Mouse (Mus musculus) hindbrain, postnatal 0 days (tissue): ENCODE data around the gene Mmp24. TPM values are rescaled to one million over a fixed set of nuclear protein-coding genes. Genes with fewer than 3 reads are reported as not detected.

Source experiments
- ATAC-seq: fragments of 200-750 bp; cut with Nextera tagmentation; 2 replicates; pipeline ENCODE4 v1.8.0; 2017; ENCODE audit warnings: mild to moderate bottlenecking, moderate TSS enrichment, moderate library complexity
- DNase-seq: peaks from one replicate; pipeline ENCODE4 v3.0.0-alpha.2; 2015; ENCODE audit warnings: low spot score
- H3K27ac ChIP-seq: fragments of 300-500 bp; sonication (generic); 2 replicates; pipeline ENCODE4 v1.5.1; 2014; ENCODE audit warnings: mild to moderate bottlenecking
- H3K27me3 ChIP-seq: fragments of 300-500 bp; sonication (generic); 2 replicates; pipeline ENCODE4 v1.6.1; 2014; ENCODE audit warnings: low read length, mixed read lengths; ENCODE audit not compliant: insufficient read depth
- H3K36me3 ChIP-seq: fragments of 300-500 bp; sonication (generic); 2 replicates; pipeline ENCODE4 v1.6.1; 2014; ENCODE audit warnings: low read length, mixed read lengths; ENCODE audit not compliant: insufficient read depth
- H3K4me1 ChIP-seq: fragments of 300-500 bp; sonication (generic); 2 replicates; pipeline ENCODE4 v1.6.1; 2014; ENCODE audit warnings: antibody characterized with exemption, low read length, mixed read lengths; ENCODE audit not compliant: insufficient read depth
- H3K4me2 ChIP-seq: fragments of 300-500 bp; sonication (generic); 2 replicates; pipeline ENCODE4 v1.6.1; 2014; ENCODE audit warnings: low read depth, mild to moderate bottlenecking, low read length, moderate library complexity, mixed read lengths
- H3K4me3 ChIP-seq: fragments of 300-500 bp; sonication (generic); 2 replicates; pipeline ENCODE4 v1.5.1; 2014; ENCODE audit warnings: low read length
- H3K9ac ChIP-seq: fragments of 300-500 bp; sonication (generic); replicated peaks from 2 replicates; pipeline ENCODE4 v1.6.1; 2014; ENCODE audit warnings: mild to moderate bottlenecking, low read length, moderate library complexity, mixed read lengths
- H3K9me3 ChIP-seq: fragments of 300-500 bp; sonication (generic); 2 replicates; pipeline ENCODE4 v1.6.1; 2016; ENCODE audit warnings: low read length, mixed read lengths
- CTCF ChIP-seq: IDR thresholded peaks from 2 replicates; pipeline ENCODE4 v1.5.1; 2016; ENCODE audit warnings: antibody characterized with exemption, control low read depth, low read depth
- WGBS: fragments of 180-500 bp; shearing (Covaris S2); extraction: QIAGEN DNeasy Blood & Tissue Kit; methylation state at CpG from one replicate; pipeline ENCODE4 v1.1.7; 2014; 5-methylcytosine and 5-hydroxymethylcytosine counted together
- polyA plus RNA-seq: library from polyadenylated mRNA; unstranded; fragments of >200 nt; fragmentation: Nextera tagmentation; extraction: Ambion mirVana; gene quantifications from 2 replicates; pipeline ENCODE4 v1.2.1, GENCODE M21; 2015
- total RNA-seq: library from RNA; depleted of rRNA; stranded (reverse); fragments of >200 nt; gene quantifications from 2 replicates; pipeline ENCODE4 v1.2.3, GENCODE M21; 2014

Gene Mmp24
- total and polyA plus RNA-seq, 2 experiments from 2014 or later, result 12.4 to 179 TPM

GRCm38 (mm10) chr2:155848291-155848690 lies 73.1 kb downstream of the Mmp24 start:
- peak; percentile 48; the same call in 1 of the 2 replicates for ATAC-seq

GRCm38 (mm10) chr2:155849464-155849863 lies 74.3 kb downstream of the Mmp24 start:
- H3K27ac ChIP-seq, result no peak overlapping the region
- 72% methylated on average over 7 of the region's 7 CpGs for WGBS
- TF ChIP-seq CTCF, result no peak
- no peak overlapping the region for H3K4me3 ChIP-seq
- H3K9ac ChIP-seq, result no peak overlapping the region
- DNase-seq, result no peak
- no peaks in the 10 kb centered on the region for H3K9me3 ChIP-seq
- no peaks in the 10 kb centered on the region for H3K27me3 ChIP-seq
- H3K4me1 ChIP-seq, result no peaks in the 10 kb centered on the region
- H3K36me3 ChIP-seq, result peaks cover 39% of the 10 kb centered on the region
- no peak for ATAC-seq
- H3K4me2 ChIP-seq, result no peak overlapping the region

More at GRCm38 (mm10) chr2:155848291-155848690, 73.1 kb downstream of the Mmp24 start:
- Histone ChIP-seq H3K36me3 (peaks cover 32% of the 10 kb centered on the region), H3K27me3 (no peaks in the 10 kb centered on the region), H3K4me1 (no peaks in the 10 kb centered on the region), H3K4me3 (no peak overlapping the region), H3K9ac (no peak overlapping the region), H3K9me3 (no peaks in the 10 kb centered on the region), H3K27ac (no peak overlapping the region), H3K4me2 (no peak overlapping the region)
- WGBS, result 33% methylated on average over 6 of the region's 6 CpGs
- TF ChIP-seq CTCF, result peak; percentile 96
- peak; percentile 86 for DNase-seq

- Histone ChIP-seq H3K27ac (no peak overlapping the region), H3K27me3 (no peaks in the 10 kb centered on the region), H3K4me3 (no peak overlapping the region), H3K4me1 (no peaks in the 10 kb centered on the region), H3K9ac (no peak overlapping the region), H3K36me3 (peaks cover 39% of the 10 kb centered on the region), H3K9me3 (no peaks in the 10 kb centered on the region), H3K4me2 (no peak overlapping the region)
- no peak for TF ChIP-seq CTCF
- 79% methylated on average over 7 of the region's 7 CpGs for WGBS
- ATAC-seq (no peak), DNase-seq (no peak)
Measured at GRCm38 (mm10) chr2:155850120-155850519, 75.0 kb downstream of the Mmp24 start.

GRCm38 (mm10) chr2:155852536-155852935 lies 77.4 kb downstream of the Mmp24 start:
- no peak for TF ChIP-seq CTCF
- no peaks in the 10 kb centered on the region for H3K27me3 ChIP-seq
- no peak for ATAC-seq
- no peak overlapping the region for H3K4me3 ChIP-seq
- no peaks in the 10 kb centered on the region for H3K4me1 ChIP-seq
- H3K4me2 ChIP-seq, result no peak overlapping the region
- DNase-seq, result no peak
- 94% methylated on average over 5 of the region's 5 CpGs for WGBS
- H3K36me3 ChIP-seq, result peaks cover 32% of the 10 kb centered on the region
- no peak overlapping the region for H3K9ac ChIP-seq
- H3K9me3 ChIP-seq, result no peaks in the 10 kb centered on the region
- no peak overlapping the region for H3K27ac ChIP-seq

GRCm38 (mm10) chr2:155860102-155860501 lies 85.0 kb downstream of the Mmp24 start:
- Histone ChIP-seq H3K27ac (no peak overlapping the region), H3K4me1 (no peaks in the 10 kb centered on the region), H3K4me2 (no peak overlapping the region), H3K4me3 (no peak overlapping the region), H3K9ac (no peak overlapping the region), H3K36me3 (no peaks in the 10 kb centered on the region; the same call in 1 of the 2 replicates), H3K27me3 (no peaks in the 10 kb centered on the region), H3K9me3 (no peaks in the 10 kb centered on the region)
- DNase-seq (no peak), ATAC-seq (no peak)
- 78% methylated on average over 7 of the region's 7 CpGs for WGBS
- no peak for TF ChIP-seq CTCF

GRCm38 (mm10) chr2:155861581-155861980 lies 86.4 kb downstream of the Mmp24 start:
- no peaks in the 10 kb centered on the region; the same call in 1 of the 2 replicates for H3K36me3 ChIP-seq

GRCm38 (mm10) chr2:155862573-155863300 lies 87.6 kb downstream of the Mmp24 start:
- ATAC-seq (peak; percentile 93), DNase-seq (peak; percentile 79)
- Histone ChIP-seq H3K36me3 (no peaks in the 10 kb centered on the region; the same call in 1 of the 2 replicates), H3K27me3 (no peaks in the 10 kb centered on the region), H3K9ac (no peak overlapping the region), H3K9me3 (no peaks in the 10 kb centered on the region), H3K4me2 (peak overlapping the region; percentile 27; the same call in 1 of the 2 replicates), H3K4me1 (no peaks in the 10 kb centered on the region), H3K27ac (peak overlapping the region; percentile 51; the same call in 1 of the 2 replicates), H3K4me3 (no peak overlapping the region)
- 57% methylated on average over 13 of the region's 13 CpGs for WGBS
- no peak for TF ChIP-seq CTCF

More at GRCm38 (mm10) chr2:155861581-155861980, 86.4 kb downstream of the Mmp24 start:
- Histone ChIP-seq H3K4me3 (no peak overlapping the region), H3K9ac (no peak overlapping the region), H3K4me2 (no peak overlapping the region), H3K27me3 (no peaks in the 10 kb centered on the region), H3K9me3 (no peaks in the 10 kb centered on the region), H3K4me1 (no peaks in the 10 kb centered on the region), H3K27ac (no peak overlapping the region)
- ATAC-seq, result no peak
- 90% methylated on average over 6 of the region's 6 CpGs for WGBS
- TF ChIP-seq CTCF, result no peak
- no peak for DNase-seq
